Mouse (Mus musculus): ENCODE results near the gene Agtr1a. TPM values are rescaled to one million over a fixed set of nuclear protein-coding genes. Genes with fewer than 3 reads are reported as not detected.

Agtr1a gene
- polyA plus RNA-seq, 1 experiment from 2014 or later = 1.3 TPM

DNA sequence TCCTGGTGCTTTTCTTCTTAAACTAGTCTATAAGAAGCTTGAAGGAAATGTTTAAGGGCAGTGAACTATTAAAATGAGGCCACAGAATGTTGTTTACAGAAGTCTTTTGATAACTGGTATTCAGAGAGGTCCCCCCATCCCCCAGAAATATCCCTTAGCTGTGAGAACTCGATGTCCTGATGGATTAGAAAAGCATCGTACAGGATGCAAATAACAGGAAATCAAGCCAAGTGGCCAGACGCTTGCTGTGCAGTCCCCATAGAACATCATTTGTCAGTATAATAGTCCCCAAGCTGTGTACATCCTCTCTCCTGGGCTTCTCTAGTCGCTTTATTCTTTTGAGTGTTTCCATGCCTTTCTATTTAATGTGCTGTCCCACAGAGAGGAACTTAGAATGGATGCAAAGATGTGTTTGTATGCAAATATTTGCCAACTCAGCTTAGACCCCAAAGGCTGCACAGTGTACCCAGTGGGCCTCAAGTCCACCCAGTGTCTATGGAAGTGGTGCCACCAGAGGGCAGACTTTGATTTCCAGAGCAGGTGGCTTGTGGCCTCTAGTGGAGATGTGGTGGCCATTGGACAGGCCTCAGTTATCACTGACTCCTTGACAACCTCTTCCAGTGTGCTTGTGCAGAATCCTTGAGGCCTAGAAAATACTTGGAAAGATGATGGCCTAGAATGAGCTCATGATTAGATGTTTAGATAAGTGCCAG is 22.4 kb downstream of the Agtr1a start:
- ATAC-seq = no peak
- no peak overlapping the region for H3K27ac ChIP-seq (ENCODE audit: low read depth, low read length)
- no peaks in the 10 kb centered on the region for H3K27me3 ChIP-seq (replicated peaks; ENCODE audit: control insufficient read depth, insufficient read depth, low read length)
- no peaks in the 10 kb centered on the region for H3K9me3 ChIP-seq (ENCODE audit: control insufficient read depth, low read length)
- H3K36me3 ChIP-seq (ENCODE audit: control insufficient read depth, insufficient read depth, low read length) = no peaks in the 10 kb centered on the region
- H3K9ac ChIP-seq (ENCODE audit: low read depth, low read length) = no peak overlapping the region
- WGBS = 53% methylated on average over 4 of the region's 4 CpGs
- no peak overlapping the region for H3K4me3 ChIP-seq (ENCODE audit: low read length)
- no peaks in the 10 kb centered on the region for H3K4me1 ChIP-seq (ENCODE audit: control insufficient read depth, insufficient read depth, low read depth, low read length)
- no peak overlapping the region for H3K4me2 ChIP-seq (ENCODE audit: low read length)

DNA sequence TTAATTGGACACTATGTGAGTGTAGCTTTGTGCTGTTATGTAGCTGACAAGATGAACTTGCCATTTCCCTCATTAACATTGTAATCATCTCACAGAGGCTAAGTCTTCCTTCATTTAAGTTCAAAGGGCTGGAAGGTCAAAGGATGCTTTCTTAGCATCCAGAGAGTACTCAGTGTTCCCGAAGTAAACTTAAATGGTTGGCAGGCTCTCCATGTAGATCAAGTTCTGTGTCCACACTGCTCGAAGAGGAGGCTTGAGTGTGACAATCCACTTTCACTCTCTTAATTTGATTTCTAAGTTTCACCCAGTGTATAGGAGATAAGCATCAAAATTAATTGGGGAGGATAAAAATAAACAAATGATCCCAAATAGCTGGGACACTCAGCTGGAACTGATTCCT is 23.6 kb downstream of the Agtr1a start:
- no peaks in the 10 kb centered on the region for H3K9me3 ChIP-seq (ENCODE audit: control insufficient read depth, low read length)
- no peaks in the 10 kb centered on the region for H3K4me1 ChIP-seq (ENCODE audit: control insufficient read depth, insufficient read depth, low read depth, low read length)
- H3K4me3 ChIP-seq (ENCODE audit: low read length) = no peak overlapping the region
- ATAC-seq = no peak
- no peaks in the 10 kb centered on the region for H3K27me3 ChIP-seq (replicated peaks; ENCODE audit: control insufficient read depth, insufficient read depth, low read length)
- no peaks in the 10 kb centered on the region for H3K36me3 ChIP-seq (ENCODE audit: control insufficient read depth, insufficient read depth, low read length)
- H3K4me2 ChIP-seq (ENCODE audit: low read length) = no peak overlapping the region
- no peak overlapping the region for H3K27ac ChIP-seq (ENCODE audit: low read depth, low read length)
- WGBS = 92% methylated on average over 2 of the region's 2 CpGs
- no peak overlapping the region for H3K9ac ChIP-seq (ENCODE audit: low read depth, low read length)

DNA sequence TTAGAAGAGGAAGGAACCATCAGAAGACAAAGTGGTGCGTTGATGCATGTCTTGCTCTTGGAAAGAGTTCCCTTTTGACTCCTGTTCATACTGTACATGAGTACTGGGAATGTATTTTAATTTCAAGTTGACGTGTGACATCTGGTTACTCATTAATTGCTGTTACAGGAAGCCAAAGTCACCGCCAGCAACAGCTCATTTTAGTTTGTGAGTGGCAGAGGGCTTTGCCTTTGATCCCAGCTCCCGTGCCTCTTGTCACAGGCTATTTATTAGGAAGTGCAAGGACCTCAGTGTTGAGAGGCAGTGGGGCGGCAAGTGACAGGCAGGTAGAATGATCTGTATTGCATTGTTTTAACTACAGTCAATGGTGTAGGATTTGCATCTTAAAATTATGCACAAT is 24.8 kb downstream of the Agtr1a start:
- whole genome bisulfite sequencing = 51% methylated on average over 5 of the region's 5 CpGs
- no peaks in the 10 kb centered on the region for H3K27me3 ChIP-seq (replicated peaks; ENCODE audit: control insufficient read depth, insufficient read depth, low read length)

DNA sequence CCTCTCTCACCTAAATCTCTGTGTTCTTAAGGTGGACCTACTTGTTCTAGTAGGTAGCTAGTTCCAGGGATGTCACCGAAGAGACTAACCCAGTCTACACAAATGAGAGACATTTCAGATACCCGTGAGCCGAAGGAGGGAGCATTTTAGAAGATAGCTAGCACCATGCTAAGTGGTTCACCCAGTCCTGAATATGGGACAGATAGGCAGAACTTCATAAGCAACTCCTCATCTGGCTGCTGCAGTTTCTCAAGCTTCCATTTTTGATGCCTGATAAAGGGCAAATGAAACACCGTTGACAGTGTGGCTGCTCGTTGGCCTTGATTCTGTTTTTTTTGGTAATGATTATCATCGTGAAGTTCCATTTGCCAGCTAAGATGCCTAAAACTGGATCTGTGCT is 25.8 kb downstream of the Agtr1a start:
- no peaks in the 10 kb centered on the region for H3K27me3 ChIP-seq (replicated peaks; ENCODE audit: control insufficient read depth, insufficient read depth, low read length)
- no peak overlapping the region for H3K4me3 ChIP-seq (ENCODE audit: low read length)
- ATAC-seq = no peak
- no peaks in the 10 kb centered on the region for H3K36me3 ChIP-seq (ENCODE audit: control insufficient read depth, insufficient read depth, low read length)
- no peaks in the 10 kb centered on the region for H3K4me1 ChIP-seq (ENCODE audit: control insufficient read depth, insufficient read depth, low read depth, low read length)
- no peaks in the 10 kb centered on the region for H3K9me3 ChIP-seq (ENCODE audit: control insufficient read depth, low read length)
- H3K27ac ChIP-seq (ENCODE audit: low read depth, low read length) = no peak overlapping the region
- no peak overlapping the region for H3K4me2 ChIP-seq (ENCODE audit: low read length)
- H3K9ac ChIP-seq (ENCODE audit: low read depth, low read length) = no peak overlapping the region
- WGBS = 96% methylated on average over 6 of the region's 6 CpGs

More for the DNA sequence above, 24.8 kb downstream of the Agtr1a start:
- Histone ChIP-seq H3K4me2 (ENCODE audit: low read length) (no peak overlapping the region), H3K9ac (ENCODE audit: low read depth, low read length) (no peak overlapping the region), H3K27ac (ENCODE audit: low read depth, low read length) (no peak overlapping the region), H3K4me3 (ENCODE audit: low read length) (no peak overlapping the region), H3K4me1 (ENCODE audit: control insufficient read depth, insufficient read depth, low read depth, low read length) (no peaks in the 10 kb centered on the region), H3K36me3 (ENCODE audit: control insufficient read depth, insufficient read depth, low read length) (no peaks in the 10 kb centered on the region), H3K9me3 (ENCODE audit: control insufficient read depth, low read length) (no peaks in the 10 kb centered on the region)
- ATAC-seq = peak; percentile 56; the same call in 1 of the 2 replicates

DNA sequence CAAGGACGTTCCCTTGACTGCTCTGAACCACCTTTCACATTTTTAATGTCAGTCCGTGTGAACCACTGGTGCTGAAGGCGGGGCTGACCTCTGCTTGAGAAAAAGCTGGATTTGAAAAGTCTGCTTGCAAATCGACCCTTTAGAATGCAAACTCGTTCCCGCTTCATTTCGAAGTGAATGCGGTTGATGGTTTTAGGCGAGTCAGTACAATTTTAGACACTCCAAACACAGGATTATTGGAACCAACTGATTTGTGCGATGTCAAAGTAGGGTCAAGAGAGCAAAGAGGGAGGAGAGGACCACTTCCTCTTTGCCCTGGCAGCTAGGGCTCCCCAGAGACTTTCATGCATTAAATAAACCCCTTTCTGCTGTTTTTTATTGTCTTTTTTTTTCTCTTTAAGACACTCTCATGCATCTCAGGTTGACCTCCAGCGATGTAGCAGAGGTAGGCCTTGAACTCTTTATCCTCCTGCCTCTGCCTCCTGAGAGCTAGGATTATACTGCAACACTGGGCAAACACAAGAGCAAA is 27.9 kb downstream of the Agtr1a start:
- no peaks in the 10 kb centered on the region for H3K9me3 ChIP-seq (ENCODE audit: control insufficient read depth, low read length)
- no peak overlapping the region for H3K4me3 ChIP-seq (ENCODE audit: low read length)
- no peak overlapping the region for H3K27ac ChIP-seq (ENCODE audit: low read depth, low read length)
- H3K4me2 ChIP-seq (ENCODE audit: low read length) = no peak overlapping the region
- H3K36me3 ChIP-seq (ENCODE audit: control insufficient read depth, insufficient read depth, low read length) = no peaks in the 10 kb centered on the region
- no peak overlapping the region for H3K9ac ChIP-seq (ENCODE audit: low read depth, low read length)
- H3K4me1 ChIP-seq (ENCODE audit: control insufficient read depth, insufficient read depth, low read depth, low read length) = no peaks in the 10 kb centered on the region
- H3K27me3 ChIP-seq (replicated peaks; ENCODE audit: control insufficient read depth, insufficient read depth, low read length) = no peaks in the 10 kb centered on the region
- WGBS = 82% methylated on average over 11 of the region's 11 CpGs
- ATAC-seq = no peak

DNA sequence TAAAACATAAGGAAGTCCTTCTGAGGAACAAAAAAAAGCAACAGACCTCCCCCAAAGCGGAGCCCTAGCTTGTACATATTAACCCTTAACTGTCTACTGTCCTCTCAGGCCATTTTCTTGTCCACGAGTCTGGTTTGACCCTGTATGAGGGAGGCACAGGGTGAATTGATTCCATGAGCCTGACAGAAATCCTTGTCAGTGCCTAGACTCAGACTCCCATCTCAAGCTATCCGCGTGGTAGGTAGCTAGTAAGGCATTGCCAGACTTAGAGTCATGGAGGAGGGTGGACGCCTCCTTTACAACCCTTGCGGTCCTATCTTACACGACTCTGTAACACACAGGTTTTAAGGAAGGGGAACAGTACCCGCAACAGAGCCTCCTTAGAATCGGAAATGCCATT is 28.5 kb downstream of the Agtr1a start:
- Histone ChIP-seq H3K9ac (ENCODE audit: low read depth, low read length) (no peak overlapping the region), H3K27ac (ENCODE audit: low read depth, low read length) (no peak overlapping the region), H3K27me3 (replicated peaks; ENCODE audit: control insufficient read depth, insufficient read depth, low read length) (no peaks in the 10 kb centered on the region), H3K9me3 (ENCODE audit: control insufficient read depth, low read length) (no peaks in the 10 kb centered on the region), H3K4me2 (ENCODE audit: low read length) (no peak overlapping the region), H3K4me1 (ENCODE audit: control insufficient read depth, insufficient read depth, low read depth, low read length) (no peaks in the 10 kb centered on the region), H3K4me3 (ENCODE audit: low read length) (no peak overlapping the region), H3K36me3 (ENCODE audit: control insufficient read depth, insufficient read depth, low read length) (no peaks in the 10 kb centered on the region)
- 86% methylated on average over 9 of the region's 9 CpGs for WGBS
- no peak for ATAC-seq

DNA sequence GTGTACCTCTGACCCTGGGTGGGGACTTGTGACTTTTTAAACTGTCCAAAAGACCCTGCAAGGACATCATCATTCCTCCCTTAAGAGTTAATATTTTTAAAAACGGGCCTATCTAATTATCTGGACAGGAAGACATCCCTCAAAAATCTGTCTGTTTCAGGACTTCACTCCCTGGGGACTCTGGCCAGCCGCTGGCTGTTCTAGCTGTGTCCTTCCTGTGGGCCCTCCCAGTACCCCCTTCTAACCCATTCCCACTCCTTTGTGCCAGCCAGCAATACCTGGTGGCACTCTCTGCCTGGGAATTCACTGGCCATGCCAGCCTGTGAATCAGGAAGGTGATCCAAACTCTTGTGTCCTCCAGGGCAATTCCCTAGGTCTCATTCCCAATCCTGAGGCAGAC is 29.1 kb downstream of the Agtr1a start:
- Histone ChIP-seq H3K27me3 (replicated peaks; ENCODE audit: control insufficient read depth, insufficient read depth, low read length) (no peaks in the 10 kb centered on the region), H3K4me2 (ENCODE audit: low read length) (no peak overlapping the region), H3K4me3 (ENCODE audit: low read length) (no peak overlapping the region), H3K36me3 (ENCODE audit: control insufficient read depth, insufficient read depth, low read length) (no peaks in the 10 kb centered on the region), H3K27ac (ENCODE audit: low read depth, low read length) (no peak overlapping the region), H3K9ac (ENCODE audit: low read depth, low read length) (no peak overlapping the region), H3K4me1 (ENCODE audit: control insufficient read depth, insufficient read depth, low read depth, low read length) (no peaks in the 10 kb centered on the region), H3K9me3 (ENCODE audit: control insufficient read depth, low read length) (no peaks in the 10 kb centered on the region)
- WGBS = 81% methylated on average over 2 of the region's 2 CpGs
- ATAC-seq = no peak

DNA sequence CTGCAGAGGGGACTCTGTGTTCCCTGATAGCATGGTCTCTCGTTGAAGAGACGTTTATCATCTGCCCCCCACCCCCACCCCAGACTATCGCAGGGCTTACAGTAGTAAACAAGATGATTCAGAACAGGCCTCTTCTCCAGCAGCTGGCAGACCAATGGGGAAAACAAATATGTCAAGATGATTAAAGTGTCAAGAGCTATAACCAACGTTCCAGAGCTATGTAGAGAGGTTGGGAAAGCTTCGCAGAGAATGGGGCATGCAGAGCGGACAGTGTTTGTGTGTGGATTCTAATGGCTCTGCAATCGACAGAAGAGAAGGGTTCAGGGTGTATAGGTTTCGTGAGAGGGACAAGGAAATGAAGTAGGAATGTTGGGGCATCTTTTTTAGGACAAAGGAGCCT is 31.9 kb downstream of the Agtr1a start:
- H3K36me3 ChIP-seq (ENCODE audit: control insufficient read depth, insufficient read depth, low read length) = no peaks in the 10 kb centered on the region
- 64% methylated on average over 8 of the region's 8 CpGs for WGBS
- no peaks in the 10 kb centered on the region for H3K4me1 ChIP-seq (ENCODE audit: control insufficient read depth, insufficient read depth, low read depth, low read length)
- ATAC-seq = no peak
- no peak overlapping the region for H3K9ac ChIP-seq (ENCODE audit: low read depth, low read length)
- H3K9me3 ChIP-seq (ENCODE audit: control insufficient read depth, low read length) = no peaks in the 10 kb centered on the region
- no peak overlapping the region for H3K27ac ChIP-seq (ENCODE audit: low read depth, low read length)
- H3K27me3 ChIP-seq (replicated peaks; ENCODE audit: control insufficient read depth, insufficient read depth, low read length) = no peaks in the 10 kb centered on the region
- no peak overlapping the region for H3K4me3 ChIP-seq (ENCODE audit: low read length)
- H3K4me2 ChIP-seq (ENCODE audit: low read length) = no peak overlapping the region

DNA sequence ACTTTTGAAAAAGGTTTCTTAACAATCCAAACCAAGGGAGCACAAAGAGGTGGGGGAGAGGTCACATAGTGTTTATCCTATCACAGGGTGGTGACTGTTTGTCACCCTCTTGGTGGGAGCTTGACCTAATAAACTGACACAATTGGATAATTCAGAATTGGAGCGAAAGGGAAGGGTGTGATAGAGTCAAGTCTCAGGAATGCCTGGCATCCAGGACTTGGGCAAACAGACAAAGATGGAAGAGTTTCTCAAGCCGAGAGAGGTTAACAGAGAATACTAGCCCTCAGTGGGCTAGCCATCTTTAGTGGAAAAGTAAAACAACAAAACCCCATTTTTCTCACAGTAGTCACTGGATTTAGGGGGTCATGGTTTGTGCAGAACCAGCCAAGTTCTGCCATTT is 32.5 kb downstream of the Agtr1a start:
- Histone ChIP-seq H3K9ac (ENCODE audit: low read depth, low read length) (no peak overlapping the region), H3K9me3 (ENCODE audit: control insufficient read depth, low read length) (no peaks in the 10 kb centered on the region)

More for the DNA sequence above, 32.5 kb downstream of the Agtr1a start:
- no peak for ATAC-seq
- H3K4me1 ChIP-seq (ENCODE audit: control insufficient read depth, insufficient read depth, low read depth, low read length) = no peaks in the 10 kb centered on the region
- 27% methylated on average over 2 of the region's 2 CpGs for WGBS
- H3K36me3 ChIP-seq (ENCODE audit: control insufficient read depth, insufficient read depth, low read length) = no peaks in the 10 kb centered on the region
- no peak overlapping the region for H3K4me3 ChIP-seq (ENCODE audit: low read length)
- H3K27ac ChIP-seq (ENCODE audit: low read depth, low read length) = no peak overlapping the region
- no peaks in the 10 kb centered on the region for H3K27me3 ChIP-seq (replicated peaks; ENCODE audit: control insufficient read depth, insufficient read depth, low read length)
- H3K4me2 ChIP-seq (ENCODE audit: low read length) = no peak overlapping the region

Data from hindbrain, embryonic 16.5 days (tissue).